Mouse (Mus musculus): ENCODE measurements at regions not wholly inside any gene's neighbourhood (a gene's known extent, or its start where the extent isn't known, plus 50 kb on each side); places are given as distances from the start of the nearest gene placed in this dataset.

DNA sequence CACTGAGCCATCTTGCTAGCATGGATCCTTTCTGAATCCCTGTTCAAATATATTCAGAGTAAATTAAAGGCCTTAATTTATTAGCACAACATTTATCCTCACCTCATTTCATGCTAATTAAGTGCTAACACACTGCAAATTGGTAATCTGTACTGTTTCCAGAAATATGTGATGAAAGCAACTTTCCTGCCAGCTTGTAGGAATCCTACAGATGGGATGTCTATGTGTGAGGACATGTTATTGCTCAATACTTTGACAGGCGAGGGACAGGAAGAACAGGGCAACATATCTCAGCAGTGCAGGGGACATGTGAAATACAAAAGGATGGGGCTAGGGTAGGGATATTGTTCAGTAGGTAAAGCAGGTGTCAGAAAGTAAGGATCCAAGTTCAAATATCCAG lies 53.0 kb upstream of the Tigd2 start:
- no peaks in the 10 kb centered on the region for H3K9me3 ChIP-seq (ENCODE audit: control insufficient read depth, low read length)
- no peak overlapping the region for H3K27ac ChIP-seq (replicated peaks; ENCODE audit: low read depth, low read length)
- H3K4me3 ChIP-seq (replicated peaks; ENCODE audit: low read depth, low read length), result no peak overlapping the region
- ATAC-seq (ENCODE audit: low FRiP score, low TSS enrichment), result no peak
- H3K27me3 ChIP-seq (ENCODE audit: control insufficient read depth, insufficient read depth, low read length), result no peaks in the 10 kb centered on the region
- H3K36me3 ChIP-seq (ENCODE audit: control insufficient read depth, insufficient read depth, low read length), result no peaks in the 10 kb centered on the region
- no peak for DNase-seq
- WGBS, result 71% methylated on average over 1 of the region's 1 CpGs
- H3K4me1 ChIP-seq (ENCODE audit: control insufficient read depth, insufficient read depth, low read length), result no peaks in the 10 kb centered on the region
- no peak overlapping the region for H3K4me2 ChIP-seq (ENCODE audit: low read length)
- H3K9ac ChIP-seq (replicated peaks; ENCODE audit: low read length), result no peak overlapping the region
